Mouse (Mus musculus): Measurements from ENCODE around the gene Nab2. TPM values are rescaled to one million over a fixed set of nuclear protein-coding genes. Genes with fewer than 3 reads are reported as not detected.

Nab2 gene
- total and polyA plus RNA-seq, 3 experiments = 29.1 to 37.1 TPM; not detected in 1

- Histone ChIP-seq H3K36me3 (ENCODE audit: control insufficient read depth in 1 of 2, insufficient read depth in 2 of 2, low read length in 2 of 2) (no peaks in the 10 kb centered on the region), H3K27me3 (ENCODE audit: control insufficient read depth in 1 of 2, insufficient read depth in 2 of 2, low read length in 2 of 2) (peaks cover 4 to 23% of the 10 kb centered on the region in 2 experiments; a peak in 3 of 4 replicates)
Observed at GRCm38 (mm10) chr10:127615591-127615990, 52.8 kb downstream of the Nab2 start.

GRCm38 (mm10) chr10:127615034-127615374 lies 53.4 kb downstream of the Nab2 start:
- H3K36me3 ChIP-seq (ENCODE audit: control insufficient read depth in 1 of 2, insufficient read depth in 2 of 2, low read length in 2 of 2) = no peaks in the 10 kb centered on the region
- H3K27ac ChIP-seq (ENCODE audit: control insufficient read depth, low read depth, low read length) = no peak overlapping the region
- no peaks in the 10 kb centered on the region for H3K4me1 ChIP-seq (ENCODE audit: control insufficient read depth in 1 of 2, insufficient read depth in 2 of 2, low read length in 2 of 2)
- TF ChIP-seq MAZ (IDR thresholded peaks at IDR 0.05; ENCODE audit: low read depth, low read length) = no peak
- TF ChIP-seq CTCF (IDR thresholded peaks at IDR 0.05 in 2 of 3, conservative IDR thresholded peaks at IDR 0.05 in 1 of 3; ENCODE audit: control insufficient read depth in 1 of 3, insufficient read depth in 1 of 3, low read depth in 2 of 3, low read length in 3 of 3, poor library complexity in 1 of 3, severe bottlenecking in 1 of 3) = no peak
- no peak for TF ChIP-seq NELFE (IDR thresholded peaks at IDR 0.05; ENCODE audit: low read depth, low read length)
- H3K27me3 ChIP-seq (ENCODE audit: control insufficient read depth in 1 of 2, insufficient read depth in 2 of 2, low read length in 2 of 2) = peaks cover 4 to 23% of the 10 kb centered on the region in 2 experiments; a peak in 3 of 4 replicates
- DNase-seq (ENCODE audit: low read depth, low spot score) = no peak
- H3K9me3 ChIP-seq (replicated peaks; ENCODE audit: insufficient read depth, low read length) = no peaks in the 10 kb centered on the region
- no peak overlapping the region for H3K4me3 ChIP-seq (ENCODE audit: control insufficient read depth in 1 of 2, insufficient read depth in 1 of 2, low read depth in 2 of 2, low read length in 2 of 2)
- H3K9ac ChIP-seq (ENCODE audit: control insufficient read depth, low read depth, low read length, poor library complexity, severe bottlenecking) = no peak overlapping the region
- H3K79me2 ChIP-seq (ENCODE audit: control insufficient read depth, insufficient read depth, low read length, poor library complexity) = no peaks in the 10 kb centered on the region

More at GRCm38 (mm10) chr10:127615591-127615990, 52.8 kb downstream of the Nab2 start:
- Histone ChIP-seq H3K27ac (ENCODE audit: control insufficient read depth, low read depth, low read length) (no peak overlapping the region), H3K9me3 (replicated peaks; ENCODE audit: insufficient read depth, low read length) (no peaks in the 10 kb centered on the region), H3K79me2 (ENCODE audit: control insufficient read depth, insufficient read depth, low read length, poor library complexity) (no peaks in the 10 kb centered on the region), H3K4me1 (ENCODE audit: control insufficient read depth in 1 of 2, insufficient read depth in 2 of 2, low read length in 2 of 2) (no peaks in the 10 kb centered on the region), H3K4me3 (ENCODE audit: control insufficient read depth in 1 of 2, insufficient read depth in 1 of 2, low read depth in 2 of 2, low read length in 2 of 2) (no peak overlapping the region), H3K9ac (ENCODE audit: control insufficient read depth, low read depth, low read length, poor library complexity, severe bottlenecking) (no peak overlapping the region)
- TF ChIP-seq CTCF (IDR thresholded peaks at IDR 0.05 in 2 of 3, conservative IDR thresholded peaks at IDR 0.05 in 1 of 3; ENCODE audit: control insufficient read depth in 1 of 3, insufficient read depth in 1 of 3, low read depth in 2 of 3, low read length in 3 of 3, poor library complexity in 1 of 3, severe bottlenecking in 1 of 3) = no peak
- no peak for TF ChIP-seq USF1 (IDR thresholded peaks at IDR 0.05; ENCODE audit: low read depth, low read length)
- no peak for TF ChIP-seq SIN3A (IDR thresholded peaks at IDR 0.05; ENCODE audit: low read length)
- no peak for TF ChIP-seq ETS1 (IDR thresholded peaks at IDR 0.05; ENCODE audit: low read depth, low read length)
- no peak for TF ChIP-seq MYB (IDR thresholded peaks at IDR 0.05; ENCODE audit: low read depth, low read length)
- TF ChIP-seq POLR2AphosphoS2 (IDR thresholded peaks at IDR 0.05; ENCODE audit: low read length) = no peak
- no peak for TF ChIP-seq TCF12 (IDR thresholded peaks at IDR 0.05; ENCODE audit: low read depth, low read length)
- no peak for TF ChIP-seq ELF1 (IDR thresholded peaks at IDR 0.05; ENCODE audit: low read depth, low read length)
- no peak for DNase-seq (ENCODE audit: low read depth, low spot score)

- DNase-seq (ENCODE audit: low read depth, low spot score) = no peak
Observed at GRCm38 (mm10) chr10:127614236-127615033, 53.9 kb downstream of the Nab2 start.

More at GRCm38 (mm10) chr10:127614236-127615033, 53.9 kb downstream of the Nab2 start:
- Histone ChIP-seq H3K27ac (ENCODE audit: control insufficient read depth, low read depth, low read length) (no peak overlapping the region), H3K9ac (ENCODE audit: control insufficient read depth, low read depth, low read length, poor library complexity, severe bottlenecking) (no peak overlapping the region), H3K79me2 (ENCODE audit: control insufficient read depth, insufficient read depth, low read length, poor library complexity) (no peaks in the 10 kb centered on the region), H3K36me3 (ENCODE audit: control insufficient read depth in 1 of 2, insufficient read depth in 2 of 2, low read length in 2 of 2) (no peaks in the 10 kb centered on the region), H3K9me3 (replicated peaks; ENCODE audit: insufficient read depth, low read length) (no peaks in the 10 kb centered on the region), H3K27me3 (ENCODE audit: control insufficient read depth in 1 of 2, insufficient read depth in 2 of 2, low read length in 2 of 2) (peaks cover 4 to 21% of the 10 kb centered on the region in 2 experiments; a peak in 3 of 4 replicates), H3K4me1 (ENCODE audit: control insufficient read depth in 1 of 2, insufficient read depth in 2 of 2, low read length in 2 of 2) (no peaks in the 10 kb centered on the region), H3K4me3 (ENCODE audit: control insufficient read depth in 1 of 2, insufficient read depth in 1 of 2, low read depth in 2 of 2, low read length in 2 of 2) (no peak overlapping the region)
- TF ChIP-seq UBTF (IDR thresholded peaks at IDR 0.05; ENCODE audit: borderline replicate concordance, insufficient read depth, low read depth, low read length) (no peak), CTCF (IDR thresholded peaks at IDR 0.05 in 2 of 3, conservative IDR thresholded peaks at IDR 0.05 in 1 of 3; ENCODE audit: control insufficient read depth in 1 of 3, insufficient read depth in 1 of 3, low read depth in 2 of 3, low read length in 3 of 3, poor library complexity in 1 of 3, severe bottlenecking in 1 of 3) (no peak), USF2 (IDR thresholded peaks at IDR 0.05; ENCODE audit: borderline replicate concordance in 1 of 2, insufficient read depth in 1 of 2, low read depth in 1 of 2, low read length in 2 of 2) (no peak), JUND (IDR thresholded peaks at IDR 0.05; ENCODE audit: low read depth, low read length) (no peak), EP300 (IDR thresholded peaks at IDR 0.05; ENCODE audit: low read depth in 1 of 2, low read length in 2 of 2) (no peak), BHLHE40 (IDR thresholded peaks at IDR 0.05; ENCODE audit: borderline replicate concordance, low read depth, low read length) (no peak), MYC (IDR thresholded peaks at IDR 0.05; ENCODE audit: low read depth, low read length) (no peak), RCOR1 (IDR thresholded peaks at IDR 0.05; ENCODE audit: low read depth, low read length) (no peak)
